ENCODE assay signal across 14 mouse cellular contexts in the genomic region with DNA sequence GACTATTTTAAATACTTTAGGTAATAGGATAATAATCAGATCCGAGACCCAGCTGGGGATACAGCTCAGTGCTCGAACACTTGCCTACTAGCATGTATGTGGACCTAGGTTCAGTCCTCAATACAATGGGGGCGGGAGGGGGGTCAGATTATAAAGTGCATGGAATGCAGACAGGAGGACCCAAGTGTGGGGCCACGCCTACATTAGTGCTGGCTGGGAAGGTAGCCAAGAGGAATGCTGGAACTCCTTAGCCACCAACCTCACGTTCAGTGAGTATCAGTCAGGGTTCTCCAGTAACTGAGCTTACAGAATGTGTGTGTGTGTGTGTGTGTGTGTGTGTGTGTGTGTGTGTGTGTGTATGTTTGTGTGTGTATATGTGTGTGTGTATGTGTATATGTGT. TPM values are rescaled to one million over a fixed set of nuclear protein-coding genes. Genes with fewer than 3 reads are reported as not detected.
A peak's percentile ranks its signal among the peaks of the same experiment; 100 is the strongest.
DNase-seq lines count a peak whose midpoint lies in the region; ATAC-seq lines count a peak whose summit lies in the region.
"Had no signal": no experiment of that assay in that cellular context is flagged by ENCODE, and none has a peak within 500 bp of the region (broad histone marks: within the 10 kb centered on the region; RNA-seq: fewer than 3 reads in every experiment).

No protein-coding gene starts in this region.

- H3K4me2 ChIP-seq in intestine, embryonic 14.5 days (ENCODE audit: low read length): no peak overlapping the region
- H3K4me2 ChIP-seq in stomach, embryonic 16.5 days (ENCODE audit: low read depth, low read length): no peak overlapping the region
- H3K4me2 ChIP-seq: hindbrain, embryonic 13.5 days; limb, embryonic 15.5 days; midbrain, embryonic 13.5 days; neural tube, embryonic 15.5 days had no signal

- H3K27ac ChIP-seq in intestine, embryonic 14.5 days (ENCODE audit: low read depth): no peak overlapping the region
- peak overlapping the region; percentile 20; the same call in 1 of the 2 replicates for H3K27ac ChIP-seq in stomach, embryonic 16.5 days (ENCODE audit: low read length)
- H3K27ac ChIP-seq: hindbrain, embryonic 13.5 days; limb, embryonic 15.5 days; midbrain, embryonic 13.5 days; neural tube, embryonic 15.5 days had no signal

- H3K4me3 ChIP-seq in intestine, embryonic 14.5 days (ENCODE audit: low read depth, low read length): no peak overlapping the region
- H3K4me3 ChIP-seq in stomach, embryonic 16.5 days (replicated peaks; ENCODE audit: low read length): no peak overlapping the region
- H3K4me3 ChIP-seq: hindbrain, embryonic 13.5 days; limb, embryonic 15.5 days; midbrain, embryonic 13.5 days; neural tube, embryonic 15.5 days had no signal

- H3K27me3 ChIP-seq in intestine, embryonic 14.5 days (replicated peaks; ENCODE audit: control insufficient read depth, insufficient read depth, low read length): no peaks in the 10 kb centered on the region
- H3K27me3 ChIP-seq in stomach, embryonic 16.5 days (ENCODE audit: control insufficient read depth, insufficient read depth, low read length): no peaks in the 10 kb centered on the region
- H3K27me3 ChIP-seq: hindbrain, embryonic 13.5 days; limb, embryonic 15.5 days; midbrain, embryonic 13.5 days; neural tube, embryonic 15.5 days had no signal

- H3K9ac ChIP-seq in intestine, embryonic 14.5 days (ENCODE audit: low read length): no peak overlapping the region
- no peak overlapping the region for H3K9ac ChIP-seq in stomach, embryonic 16.5 days (ENCODE audit: low read length)
- H3K9ac ChIP-seq: hindbrain, embryonic 13.5 days; limb, embryonic 15.5 days; midbrain, embryonic 13.5 days; neural tube, embryonic 15.5 days had no signal

- no peaks in the 10 kb centered on the region for H3K9me3 ChIP-seq in intestine, embryonic 14.5 days (ENCODE audit: control insufficient read depth, low read length)
- no peaks in the 10 kb centered on the region for H3K9me3 ChIP-seq in stomach, embryonic 16.5 days (replicated peaks; ENCODE audit: control insufficient read depth, low read length)
- H3K9me3 ChIP-seq: hindbrain, embryonic 13.5 days; limb, embryonic 15.5 days; midbrain, embryonic 13.5 days; neural tube, embryonic 15.5 days had no signal

- peaks cover 3% of the 10 kb centered on the region; the same call in 1 of the 2 replicates for H3K4me1 ChIP-seq in intestine, embryonic 14.5 days (replicated peaks; ENCODE audit: control insufficient read depth, insufficient read depth, low read length)
- H3K4me1 ChIP-seq in stomach, embryonic 16.5 days (ENCODE audit: control insufficient read depth, insufficient read depth, low read length): peaks cover 7% of the 10 kb centered on the region

- DNase-seq in lung, adult 18-20 months: peak; percentile 35 to 49
- no peak for DNase-seq in lung, postnatal 25 days (ENCODE audit: low spot score)
- DNase-seq in intestine, embryonic 14.5 days (ENCODE audit: low spot score): no peak
- peak; percentile 60 to 65 for DNase-seq in kidney, postnatal 25 days
- no peak for DNase-seq in testis, postnatal 10 days (ENCODE audit: low spot score)
- no peak for DNase-seq in MN1 (ENCODE audit: low spot score)
- DNase-seq: adrenal gland, postnatal 10 days; layer of hippocampus, postnatal 36 days; thymus, postnatal 14 days had no signal

- 61% methylated on average over 5 of the region's 5 CpGs for WGBS in intestine, embryonic 14.5 days
- 45% methylated on average over 5 of the region's 5 CpGs for WGBS in stomach, embryonic 16.5 days

- H3K36me3 ChIP-seq in intestine, embryonic 14.5 days (ENCODE audit: control insufficient read depth, insufficient read depth, low read length): peaks cover 35% of the 10 kb centered on the region
- H3K36me3 ChIP-seq in stomach, embryonic 16.5 days (ENCODE audit: control insufficient read depth, insufficient read depth, low read length): no peaks in the 10 kb centered on the region

- ATAC-seq in intestine, embryonic 14.5 days (replicated peaks; ENCODE audit: low FRiP score, low TSS enrichment, low read depth): peak; percentile 47; the same call in 1 of the 2 replicates
- peak; percentile 69; the same call in 1 of the 2 replicates for ATAC-seq in stomach, embryonic 16.5 days (ENCODE audit: insufficient read depth, low FRiP score)
- ATAC-seq: midbrain, embryonic 13.5 days had no signal

RNA-seq across cellular contexts. Expression of gene Atmin, which starts 8.2 kb away (rescaled TPM):
- 11.9 and 12.5 TPM in 2 replicates for polyA plus RNA-seq in intestine, embryonic 14.5 days (2014; fragmentation: Nextera tagmentation; extraction: Ambion mirVana)
- polyA plus RNA-seq in stomach, embryonic 16.5 days (2015; fragmentation: Nextera tagmentation; extraction: Ambion mirVana): 9.0 and 9.6 TPM in 2 replicates

RNA-seq across cellular contexts. Expression of gene 1700030J22Rik, which starts 27.4 kb away (rescaled TPM):
- 0.67 and 1.2 TPM in 2 replicates for polyA plus RNA-seq in intestine, embryonic 14.5 days (2014; fragmentation: Nextera tagmentation; extraction: Ambion mirVana)
- polyA plus RNA-seq in stomach, embryonic 16.5 days (2015; fragmentation: Nextera tagmentation; extraction: Ambion mirVana): 1.3 and 2.0 TPM in 2 replicates

RNA-seq across cellular contexts. Expression of gene Cenpn, which starts 29.8 kb away (rescaled TPM):
- 38.4 and 39.2 TPM in 2 replicates for polyA plus RNA-seq in intestine, embryonic 14.5 days (2014; fragmentation: Nextera tagmentation; extraction: Ambion mirVana)
- polyA plus RNA-seq in stomach, embryonic 16.5 days (2015; fragmentation: Nextera tagmentation; extraction: Ambion mirVana): 27.9 and 28.1 TPM in 2 replicates

RNA-seq across cellular contexts. Expression of gene Cmc2, which starts 30.1 kb away (rescaled TPM):
- 73.7 and 85.1 TPM in 2 replicates for polyA plus RNA-seq in intestine, embryonic 14.5 days (2014; fragmentation: Nextera tagmentation; extraction: Ambion mirVana)
- polyA plus RNA-seq in stomach, embryonic 16.5 days (2015; fragmentation: Nextera tagmentation; extraction: Ambion mirVana): 62.3 and 72.0 TPM in 2 replicates

RNA-seq across cellular contexts. Expression of gene Gcsh, which starts 42.0 kb away (rescaled TPM):
- 174 and 176 TPM in 2 replicates for polyA plus RNA-seq in intestine, embryonic 14.5 days (2014; fragmentation: Nextera tagmentation; extraction: Ambion mirVana)
- polyA plus RNA-seq in stomach, embryonic 16.5 days (2015; fragmentation: Nextera tagmentation; extraction: Ambion mirVana): 118 and 130 TPM in 2 replicates

Comparison
In these comparisons a context has a peak if more than half of its experiments do, and no peak if none do; other contexts are left out.
1. DNase-seq: peak in lung, adult 18-20 months (2 of 2) and kidney, postnatal 25 days (2 of 2); none in lung, postnatal 25 days (single experiment), intestine, embryonic 14.5 days (single experiment), testis, postnatal 10 days (single experiment) and MN1 (single experiment).